Mouse (Mus musculus) small intestine, adult 2 months (tissue): ENCODE data around the gene Pard3b. TPM values are rescaled to one million over a fixed set of nuclear protein-coding genes. Genes with fewer than 3 reads are reported as not detected.

Experiments
- H3K27ac ChIP-seq: fragments of 200-500 bp; 2 replicates; pipeline ENCODE4 v1.5.1; 2012; ENCODE audit warnings: low read depth, low read length, control low read depth, inconsistent platforms; ENCODE audit not compliant: insufficient read depth
- H3K27me3 ChIP-seq: fragments of 200-500 bp; 2 replicates; pipeline ENCODE4 v1.6.1; 2012; ENCODE audit warnings: mild to moderate bottlenecking, moderate library complexity, low read length, inconsistent platforms; ENCODE audit not compliant: control insufficient read depth, insufficient read depth
- H3K36me3 ChIP-seq: fragments of 200-500 bp; 2 replicates; pipeline ENCODE4 v1.6.1; 2012; ENCODE audit warnings: mild to moderate bottlenecking, low read length, control low read depth, inconsistent platforms; ENCODE audit not compliant: control insufficient read depth, insufficient read depth
- H3K4me1 ChIP-seq: fragments of 200-500 bp; 2 replicates; pipeline ENCODE4 v1.6.1; 2012; ENCODE audit warnings: low read length, inconsistent platforms, mixed read lengths; ENCODE audit not compliant: control insufficient read depth, insufficient read depth, insufficient read length
- H3K4me3 ChIP-seq: fragments of 200-500 bp; 2 replicates; pipeline ENCODE4 v1.5.1; 2012; ENCODE audit warnings: low read depth, mild to moderate bottlenecking, control low read depth, inconsistent platforms, low read length, moderate library complexity
- CTCF ChIP-seq: fragments of 200-500 bp; IDR thresholded peaks from 2 replicates; pipeline ENCODE4 v1.5.1; 2012; ENCODE audit warnings: low read depth, mild to moderate bottlenecking, control low read depth, inconsistent platforms, low read length, moderate library complexity, mixed read lengths; ENCODE audit not compliant: insufficient replicate concordance, insufficient read length; ENCODE audit errors: extremely low read depth
- POLR2A ChIP-seq: fragments of 200-500 bp; IDR thresholded peaks from 2 replicates; pipeline ENCODE4 v1.6.1; 2012; ENCODE audit warnings: low read depth, mild to moderate bottlenecking, control low read depth, inconsistent platforms, low read length, moderate library complexity
- WGBS: fragments of 180-500 bp; shearing (Covaris S2); methylation state at CpG from one replicate; pipeline ENCODE4 v1.1.7; 2018; 5-methylcytosine and 5-hydroxymethylcytosine counted together
- polyA plus RNA-seq: library from polyadenylated mRNA; depleted of rRNA; stranded (reverse); fragments of >200 nt; gene quantifications from 2 replicates; pipeline ENCODE4 v1.2.3, GENCODE M21; 2012

Pard3b gene
- polyA plus RNA-seq, 1 experiment: 7.2 TPM

DNA sequence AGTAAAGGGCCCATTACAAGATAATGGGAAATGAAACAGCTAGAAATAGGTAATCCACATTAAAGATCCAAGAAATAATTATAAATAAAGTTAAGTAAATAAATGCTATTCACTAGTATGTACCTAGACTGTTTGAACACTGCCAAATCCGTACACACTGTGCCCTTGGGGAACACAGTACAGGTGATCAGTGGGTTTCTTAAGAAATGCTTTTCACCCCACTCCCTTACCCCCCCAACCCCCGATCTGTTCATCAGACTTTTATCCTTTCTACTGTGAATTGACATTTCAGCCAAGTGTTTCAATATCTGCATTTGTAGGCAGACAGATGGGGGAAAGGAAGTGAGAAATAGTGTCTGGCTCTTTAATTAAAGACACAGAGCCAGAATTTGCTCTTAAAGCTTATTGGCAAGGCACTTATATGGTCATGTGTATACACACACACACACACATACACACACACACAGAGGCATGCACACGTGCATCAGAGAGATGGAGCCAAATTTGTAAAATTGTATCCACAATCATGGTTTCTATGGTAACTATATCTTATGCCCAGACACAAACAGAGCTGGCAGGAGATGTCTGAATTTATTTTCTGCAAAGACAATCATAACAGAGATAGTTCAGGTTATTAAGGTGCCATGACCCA, 938.4 kb downstream of the Pard3b start:
- H3K4me1 ChIP-seq: no peaks in the 10 kb centered on the region
- TF ChIP-seq CTCF (no peak), POLR2A (no peak)
- H3K36me3 ChIP-seq: no peaks in the 10 kb centered on the region
- 80% methylated on average over 3 of the region's 3 CpGs for WGBS
- no peak overlapping the region for H3K4me3 ChIP-seq
- no peaks in the 10 kb centered on the region for H3K27me3 ChIP-seq
- H3K27ac ChIP-seq: no peak overlapping the region

DNA sequence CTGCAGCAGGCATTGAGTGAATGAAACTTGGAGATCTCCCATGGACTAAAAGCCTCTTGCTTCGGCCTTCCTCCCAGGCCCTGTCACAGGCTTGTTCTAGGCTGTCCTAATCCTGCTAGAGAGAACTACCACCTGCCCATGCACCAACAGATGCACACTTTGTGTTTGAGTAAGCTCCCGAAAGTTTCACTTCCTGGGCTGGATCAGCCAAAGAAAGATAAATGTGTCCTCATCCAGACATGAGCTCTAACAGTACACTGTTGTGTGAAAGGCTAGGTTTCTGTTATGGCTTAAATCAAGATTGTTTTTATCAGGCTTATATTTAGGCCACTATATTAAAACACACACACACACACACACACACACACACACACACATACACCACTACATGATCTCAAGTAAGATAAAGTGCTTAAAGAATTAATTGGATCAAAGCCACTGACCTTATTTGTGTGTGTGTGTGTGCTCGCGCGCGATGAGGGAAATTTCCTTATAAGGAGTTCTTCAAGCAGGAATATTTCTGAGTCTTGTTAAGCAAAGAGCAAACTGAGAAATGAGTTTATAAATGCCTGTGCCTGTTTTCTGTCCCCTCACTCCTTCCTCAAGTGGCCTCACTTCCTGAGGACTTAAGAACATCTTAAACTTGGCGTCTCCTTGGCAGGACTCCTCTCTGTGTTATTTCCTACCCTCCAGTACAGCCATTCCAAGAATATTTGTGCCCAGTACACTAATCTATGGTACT, 940.6 kb downstream of the Pard3b start:
- Histone ChIP-seq H3K27me3 (no peaks in the 10 kb centered on the region), H3K4me3 (no peak overlapping the region), H3K36me3 (no peaks in the 10 kb centered on the region), H3K27ac (no peak overlapping the region), H3K4me1 (no peaks in the 10 kb centered on the region)
- 70% methylated on average over 7 of the region's 7 CpGs for WGBS
- TF ChIP-seq CTCF: no peak
- no peak for TF ChIP-seq POLR2A

DNA sequence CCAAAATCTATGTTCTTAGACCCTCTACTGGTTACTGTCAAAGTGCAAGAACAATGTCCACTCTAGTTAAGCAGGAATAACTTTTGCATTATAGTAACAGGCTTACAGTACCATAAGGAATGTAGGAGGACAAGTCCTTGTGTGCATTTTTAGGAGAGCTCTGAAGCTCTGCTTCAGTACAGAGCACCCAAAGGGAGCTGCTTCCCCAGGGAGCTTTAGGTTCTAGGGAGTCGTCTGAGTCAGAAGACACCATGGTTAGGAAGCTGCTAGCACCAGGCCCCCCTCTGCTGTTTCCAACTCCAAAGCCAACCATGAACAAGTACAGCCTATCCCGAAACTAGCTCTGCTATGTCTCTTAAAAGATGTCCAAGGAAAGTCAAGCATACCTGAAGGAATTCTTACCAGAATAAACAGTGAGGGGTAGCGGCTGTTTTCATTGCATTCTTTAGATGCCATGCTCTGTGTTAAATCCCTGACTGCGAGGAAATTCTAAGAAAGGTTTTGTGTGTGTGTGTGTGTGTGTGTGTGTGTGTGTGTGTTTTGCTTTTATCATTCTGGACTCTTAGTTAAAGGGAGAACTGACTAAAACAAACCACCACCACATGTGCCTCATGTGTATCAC, 941.8 kb downstream of the Pard3b start:
- no peaks in the 10 kb centered on the region for H3K36me3 ChIP-seq
- no peak for TF ChIP-seq POLR2A
- no peak for TF ChIP-seq CTCF
- H3K4me3 ChIP-seq: no peak overlapping the region
- no peaks in the 10 kb centered on the region for H3K27me3 ChIP-seq
- no peaks in the 10 kb centered on the region for H3K4me1 ChIP-seq
- 58% methylated on average over 4 of the region's 4 CpGs for WGBS
- no peak overlapping the region for H3K27ac ChIP-seq

DNA sequence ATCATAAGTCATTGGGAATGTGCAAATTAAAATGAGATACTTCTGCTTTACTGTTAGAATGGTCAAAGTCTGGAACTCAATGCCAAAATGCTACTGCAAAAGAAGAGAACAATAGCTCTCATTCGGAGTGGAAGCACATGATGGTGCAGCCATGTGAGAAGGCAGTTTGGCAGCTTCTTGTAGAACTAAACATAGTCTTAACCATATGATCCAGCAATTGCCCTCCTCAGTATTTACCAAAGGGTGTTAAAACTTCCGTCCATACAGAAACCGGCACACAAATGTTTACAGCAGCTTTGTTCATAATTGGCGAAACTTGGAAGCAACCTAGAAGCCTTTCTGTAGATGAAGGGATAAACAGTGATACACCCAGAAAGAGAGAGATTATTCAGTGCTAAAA, 943.9 kb downstream of the Pard3b start:
- 80% methylated on average over 4 of the region's 4 CpGs for WGBS
- Histone ChIP-seq H3K27ac (no peak overlapping the region), H3K4me1 (no peaks in the 10 kb centered on the region), H3K4me3 (no peak overlapping the region), H3K27me3 (no peaks in the 10 kb centered on the region), H3K36me3 (no peaks in the 10 kb centered on the region)
- TF ChIP-seq POLR2A (no peak), CTCF (no peak)

DNA sequence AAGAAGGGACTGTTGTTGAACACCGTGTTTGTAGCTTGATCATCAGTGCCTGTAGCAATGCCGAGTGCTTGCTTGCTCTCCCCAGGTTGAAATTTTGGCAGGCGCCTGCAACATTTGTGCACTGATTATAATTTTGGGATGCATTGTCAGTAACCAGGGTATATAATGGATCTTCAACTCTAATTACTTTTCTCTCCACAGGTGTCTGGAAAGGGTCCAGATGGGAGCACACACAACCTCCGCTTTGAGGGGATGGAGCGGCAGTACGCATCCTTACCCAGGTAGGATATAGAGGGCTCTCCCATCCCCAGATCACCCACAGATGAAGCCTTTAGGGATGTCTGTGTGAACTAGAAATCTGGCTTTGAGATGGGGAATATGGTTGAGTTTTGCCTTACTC, 948.9 kb downstream of the Pard3b start:
- H3K4me1 ChIP-seq: peaks cover 4% of the 10 kb centered on the region; the same call in 1 of the 2 replicates
- whole genome bisulfite sequencing: 97% methylated on average over 6 of the region's 6 CpGs
- H3K4me3 ChIP-seq: no peak overlapping the region
- TF ChIP-seq CTCF (no peak), POLR2A (no peak)
- no peaks in the 10 kb centered on the region for H3K27me3 ChIP-seq
- no peak overlapping the region for H3K27ac ChIP-seq
- H3K36me3 ChIP-seq: no peaks in the 10 kb centered on the region

DNA sequence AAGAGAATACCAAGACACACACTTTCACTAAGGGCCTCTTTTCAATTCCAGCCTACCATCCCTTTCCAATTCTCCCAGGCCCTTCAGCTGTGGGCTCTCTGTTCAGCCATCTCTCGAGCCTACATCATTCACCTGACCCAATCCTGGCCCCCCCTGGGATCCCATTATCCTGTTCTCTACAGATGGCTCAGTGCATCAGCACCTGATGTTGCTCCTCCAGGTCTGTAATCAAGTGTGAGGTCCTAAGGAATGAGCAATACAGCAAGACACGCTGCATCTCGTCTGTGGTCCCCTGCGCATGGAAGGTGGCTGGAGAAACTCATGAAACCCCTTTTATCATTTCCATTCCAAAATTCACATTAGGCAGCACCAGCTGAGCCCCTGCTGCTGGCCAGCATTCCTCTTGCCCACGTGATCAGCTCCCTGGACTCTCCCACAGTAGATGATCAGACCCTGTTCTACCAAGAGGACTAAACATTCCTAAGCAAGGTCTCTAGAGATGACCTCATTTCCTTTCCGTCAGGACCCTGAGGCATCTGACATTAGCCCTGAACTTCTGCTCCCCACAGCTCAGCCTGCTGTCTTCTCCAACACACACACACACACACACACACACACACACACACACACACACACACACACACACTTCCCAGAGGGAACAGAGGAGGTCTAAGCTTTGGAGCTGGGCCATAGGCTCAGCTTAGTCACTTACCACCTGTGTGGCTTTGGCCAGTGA, 952.8 kb downstream of the Pard3b start:
- H3K36me3 ChIP-seq: no peaks in the 10 kb centered on the region
- H3K4me3 ChIP-seq: no peak overlapping the region
- 81% methylated on average over 6 of the region's 6 CpGs for WGBS
- TF ChIP-seq POLR2A (no peak), CTCF (no peak)
- H3K27ac ChIP-seq: no peak overlapping the region
- no peaks in the 10 kb centered on the region for H3K27me3 ChIP-seq
- peaks cover 4% of the 10 kb centered on the region; the same call in 1 of the 2 replicates for H3K4me1 ChIP-seq
